25 mouse cellular contexts compared by ENCODE assay signal in the genomic region with DNA sequence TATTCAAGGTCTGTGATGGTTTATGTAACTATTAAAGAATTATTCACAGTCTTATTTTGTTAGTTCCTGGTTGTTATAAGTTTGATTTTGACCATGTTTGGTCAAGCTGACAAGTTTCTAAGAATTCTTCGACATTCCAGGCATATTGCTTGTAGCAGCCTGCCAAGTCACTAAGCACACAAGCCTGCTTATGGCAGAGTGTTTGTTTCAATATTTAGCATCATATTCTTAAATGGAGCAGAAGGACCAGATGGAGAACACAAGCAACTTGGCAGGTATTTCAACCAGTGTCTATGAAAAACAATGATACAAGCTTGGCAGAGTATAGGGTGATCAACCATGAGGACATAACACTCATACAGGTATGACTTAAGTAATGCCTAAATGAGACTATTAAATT. TPM values are rescaled to one million over a fixed set of nuclear protein-coding genes. Genes with fewer than 3 reads are reported as not detected.
DNase-seq lines count a peak whose midpoint lies in the region; ATAC-seq and TF ChIP-seq lines count a peak whose summit lies in the region.
"Had no signal": no experiment of that assay in that cellular context is flagged by ENCODE, and none has a peak within 500 bp of the region (broad histone marks: within the 10 kb centered on the region; RNA-seq: fewer than 3 reads in every experiment).

No protein-coding gene starts in this region.

- H3K27me3 ChIP-seq in hindbrain, postnatal 0 days (ENCODE audit: insufficient read depth, low read length), result no peaks in the 10 kb centered on the region
- no peaks in the 10 kb centered on the region for H3K27me3 ChIP-seq in hindbrain, embryonic 10.5 days (ENCODE audit: insufficient read depth, poor library complexity, severe bottlenecking)
- H3K27me3 ChIP-seq: hindbrain, embryonic 15.5 days; lung, embryonic 15.5 days; megakaryocyte, embryonic 14.5 days had no signal

- 74% methylated on average over 1 of the region's 1 CpGs for WGBS in hindbrain, postnatal 0 days
- 91% methylated on average over 1 of the region's 1 CpGs for WGBS in hindbrain, embryonic 10.5 days

- no peaks in the 10 kb centered on the region for H3K4me1 ChIP-seq in hindbrain, postnatal 0 days (ENCODE audit: insufficient read depth, low read length)
- H3K4me1 ChIP-seq in hindbrain, embryonic 10.5 days (replicated peaks), result no peaks in the 10 kb centered on the region
- H3K4me1 ChIP-seq: hindbrain, embryonic 15.5 days; lung, embryonic 15.5 days; megakaryocyte, embryonic 14.5 days had no signal

- DNase-seq in hindbrain, postnatal 0 days (ENCODE audit: low spot score), result peak; percentile 17
- no peak for DNase-seq in hindbrain, embryonic 10.5 days (ENCODE audit: low spot score)
- DNase-seq in Muller cell, postnatal 12 days (ENCODE audit: inconsistent ontology term), result peak; percentile 57
- DNase-seq in brain, embryonic 18.5 days (ENCODE audit: low read depth, low spot score), result peak; percentile 22
- DNase-seq in cerebellum, postnatal 14 days, result peak; percentile 31 to 68
- no peak for DNase-seq in heart, postnatal 36 days
- DNase-seq in urinary bladder, postnatal 4 days (ENCODE audit: low spot score in 2 of 2), result no peak
- DNase-seq in lung, postnatal 25 days (ENCODE audit: low spot score), result no peak
- DNase-seq: embryo, embryonic 11 days; heart, postnatal 10 days; kidney, adult 18-20 months had no signal

- H3K4me3 ChIP-seq in hindbrain, postnatal 0 days (ENCODE audit: low read length), result no peak overlapping the region
- H3K4me3 ChIP-seq in hindbrain, embryonic 10.5 days, result no peak overlapping the region
- H3K4me3 ChIP-seq: erythroblast, embryonic 14.5 days; hindbrain, embryonic 15.5 days; lung, embryonic 15.5 days; megakaryocyte, embryonic 14.5 days had no signal

- no peak overlapping the region for H3K9ac ChIP-seq in hindbrain, postnatal 0 days (replicated peaks; ENCODE audit: low read length)
- H3K9ac ChIP-seq: hindbrain, embryonic 15.5 days; lung, embryonic 15.5 days had no signal

- H3K9me3 ChIP-seq in hindbrain, postnatal 0 days (ENCODE audit: low read length), result no peaks in the 10 kb centered on the region
- no peaks in the 10 kb centered on the region for H3K9me3 ChIP-seq in hindbrain, embryonic 10.5 days
- H3K9me3 ChIP-seq: hindbrain, embryonic 15.5 days; lung, embryonic 15.5 days had no signal

- H3K36me3 ChIP-seq in hindbrain, postnatal 0 days (ENCODE audit: insufficient read depth, low read length), result no peaks in the 10 kb centered on the region
- no peaks in the 10 kb centered on the region for H3K36me3 ChIP-seq in hindbrain, embryonic 10.5 days
- H3K36me3 ChIP-seq: hindbrain, embryonic 15.5 days; lung, embryonic 15.5 days had no signal

- intact Hi-C loops in heart, postnatal 36 days (cut with DNase I), result loop anchor here (10.0 kb wide), 2 partner anchors 145 to 335 kb away; no protein-coding TSS in a partner anchor

- no peak overlapping the region for H3K4me2 ChIP-seq in hindbrain, postnatal 0 days (ENCODE audit: low read depth, low read length)
- H3K4me2 ChIP-seq: hindbrain, embryonic 15.5 days; lung, embryonic 15.5 days had no signal

- ATAC-seq in hindbrain, postnatal 0 days, result no peak

- H3K27ac ChIP-seq in hindbrain, postnatal 0 days, result no peak overlapping the region
- H3K27ac ChIP-seq in hindbrain, embryonic 10.5 days, result no peak overlapping the region
- H3K27ac ChIP-seq: hindbrain, embryonic 15.5 days; lung, embryonic 15.5 days had no signal

- TF ChIP-seq CTCF in hindbrain, postnatal 0 days (IDR thresholded peaks at IDR 0.05; ENCODE audit: low read depth), result no peak

RNA-seq across cellular contexts. Expression of a gene that starts 55.8 kb away (rescaled TPM):
- not detected in 2 replicates for total RNA-seq in hindbrain, postnatal 0 days (2014; rRNA removed)
- not detected in 2 replicates for polyA plus RNA-seq in hindbrain, postnatal 0 days (2015; fragmentation: Nextera tagmentation; extraction: Ambion mirVana)
- not detected in 2 replicates for polyA plus RNA-seq in hindbrain, embryonic 10.5 days (2016; fragmentation: Nextera tagmentation; extraction: Ambion mirVana)
- total RNA-seq in heart, postnatal 36 days (2021), result not detected
- total RNA-seq: adrenal gland, adult 18-20 months; gastrocnemius, adult 8-10 months; heart, adult 8-10 months; heart, postnatal 10 days; layer of hippocampus, adult 18-20 months; left cerebral cortex, postnatal 14 days; liver, adult 2 months had no signal
- polyA plus RNA-seq: erythroblast, embryonic 14.5 days; hindbrain, embryonic 15.5 days; liver, adult 2 months; lung, embryonic 15.5 days; neural tube, embryonic 14.5 days; small intestine, adult 2 months; stomach, embryonic 14.5 days; thymus, postnatal 0 days had no signal

Comparison
In these comparisons a context has a peak if more than half of its experiments do, and no peak if none do; other contexts are left out.
1. DNase-seq: peak in hindbrain, postnatal 0 days (single experiment), Muller cell, postnatal 12 days (single experiment), brain, embryonic 18.5 days (single experiment) and cerebellum, postnatal 14 days (2 of 2); none in hindbrain, embryonic 10.5 days (single experiment), heart, postnatal 36 days (0 of 2), urinary bladder, postnatal 4 days (0 of 2) and lung, postnatal 25 days (single experiment).